Mouse (Mus musculus): ENCODE data around the gene Paox.

Gene Paox

GRCm38 (mm10) chr7:140115583-140116328 is at the start of gene Paox:
Gene Paox (plus strand): TSS chr7:140115799.
- DNase-seq (ENCODE audit: low read depth): no peak

GRCm38 (mm10) chr7:140067397-140067796 is 48.2 kb upstream of the Paox start:
- DNase-seq (ENCODE audit: low read depth): no peak

- DNase-seq (ENCODE audit: low read depth): no peak
Observed at GRCm38 (mm10) chr7:140070042-140070711, 45.4 kb upstream of the Paox start.

- no peak for DNase-seq (ENCODE audit: low read depth)
Observed at GRCm38 (mm10) chr7:140077698-140078097, 37.9 kb upstream of the Paox start.

GRCm38 (mm10) chr7:140078711-140079110 is 36.9 kb upstream of the Paox start:
- peak; percentile 75 for DNase-seq (ENCODE audit: low read depth)

- peak; percentile 49 for DNase-seq (ENCODE audit: low read depth)
Observed at GRCm38 (mm10) chr7:140080503-140081156, 35.0 kb upstream of the Paox start.

GRCm38 (mm10) chr7:140081408-140082241 is 34.0 kb upstream of the Paox start:
- DNase-seq (ENCODE audit: low read depth): no peak

- no peak for DNase-seq (ENCODE audit: low read depth)
Observed at GRCm38 (mm10) chr7:140082242-140082678, 33.3 kb upstream of the Paox start, which contains the start of gene Caly. Gene Caly (minus strand): TSS chr7:140082548.

- DNase-seq (ENCODE audit: low read depth): no peak
Observed at GRCm38 (mm10) chr7:140090601-140091000, 25.0 kb upstream of the Paox start.

GRCm38 (mm10) chr7:140092924-140093528 is 22.6 kb upstream of the Paox start, which contains the start of gene Prap1:
Gene Prap1 (plus strand): TSS chr7:140093395.
- DNase-seq (ENCODE audit: low read depth): no peak

GRCm38 (mm10) chr7:140094954-140095353 is 20.6 kb upstream of the Paox start:
- no peak for DNase-seq (ENCODE audit: low read depth)

- DNase-seq (ENCODE audit: low read depth): no peak
Observed at GRCm38 (mm10) chr7:140095556-140095955, 20.0 kb upstream of the Paox start.

GRCm38 (mm10) chr7:140096055-140096454 is 19.5 kb upstream of the Paox start:
- DNase-seq (ENCODE audit: low read depth): no peak

GRCm38 (mm10) chr7:140098466-140098865 is 17.1 kb upstream of the Paox start:
- no peak for DNase-seq (ENCODE audit: low read depth)

- no peak for DNase-seq (ENCODE audit: low read depth)
Observed at GRCm38 (mm10) chr7:140101498-140101897, 14.1 kb upstream of the Paox start.

GRCm38 (mm10) chr7:140101993-140102860 is 13.4 kb upstream of the Paox start, which contains the start of gene Fuom:
Gene Fuom (minus strand): TSS chr7:140102441.
- DNase-seq (ENCODE audit: low read depth): peak; percentile 76

GRCm38 (mm10) chr7:140104009-140104408 is 11.6 kb upstream of the Paox start:
- DNase-seq (ENCODE audit: low read depth): no peak

- no peak for DNase-seq (ENCODE audit: low read depth)
Observed at GRCm38 (mm10) chr7:140111943-140112342, 3.7 kb upstream of the Paox start.

- peak; percentile 87 for DNase-seq (ENCODE audit: low read depth)
Observed at GRCm38 (mm10) chr7:140116329-140117054, 893 bp downstream of the Paox start, which contains the start of gene Echs1. Gene Echs1 (minus strand): TSS chr7:140116476.

GRCm38 (mm10) chr7:140120484-140120883 is 4.9 kb downstream of the Paox start:
- no peak for DNase-seq (ENCODE audit: low read depth)
